Mouse (Mus musculus): ENCODE results near the gene Cnga4. TPM values are rescaled to one million over a fixed set of nuclear protein-coding genes. Genes with fewer than 3 reads are reported as not detected.
A peak's percentile ranks its signal among the peaks of the same experiment; 100 is the strongest.

Cnga4 gene
- total and polyA plus RNA-seq, 3 experiments = not detected

- Histone ChIP-seq H3K27me3 (ENCODE audit: insufficient read depth, low read length) (peaks cover 5% of the 10 kb centered on the region; the same call in 1 of the 2 replicates), H3K36me3 (replicated peaks) (no peaks in the 10 kb centered on the region), H3K9me3 (replicated peaks) (no peaks in the 10 kb centered on the region), H3K4me1 (ENCODE audit: insufficient read depth, low read depth, low read length) (no peaks in the 10 kb centered on the region), H3K4me3 (ENCODE audit: low read depth, low read length) (no peak within 1 kb of the TSS)
- DNase-seq (ENCODE audit: low spot score) (no peak), ATAC-seq (ENCODE audit: extremely low read depth, insufficient number of reproducible peaks, low FRiP score, poor library complexity, severe bottlenecking) (no peak)
- TF ChIP-seq CTCF (IDR thresholded peaks at IDR 0.05; ENCODE audit: low read depth, low read length) (no peak), GATA1 (IDR thresholded peaks at IDR 0.05; ENCODE audit: borderline replicate concordance, low read length) (no peak), POLR2AphosphoS5 (IDR thresholded peaks at IDR 0.05; ENCODE audit: insufficient replicate concordance, low read depth, low read length) (no peak), TAL1 (conservative IDR thresholded peaks at IDR 0.05; ENCODE audit: low read depth, low read length) (no peak), GATA2 (IDR thresholded peaks at IDR 0.05; ENCODE audit: borderline replicate concordance, low read depth, low read length) (no peak)
Observed at GRCm38 (mm10) chr7:105425424-105426043, 21.2 kb downstream of the Cnga4 start, which contains the start of gene Cckbr. TSS of gene Cckbr (plus strand) at chr7:105425731.

GRCm38 (mm10) chr7:105426051-105426450, 21.7 kb downstream of the Cnga4 start:
- ATAC-seq (ENCODE audit: extremely low read depth, insufficient number of reproducible peaks, low FRiP score, poor library complexity, severe bottlenecking) = no peak
- Histone ChIP-seq H3K4me3 (ENCODE audit: low read depth, low read length) (no peak overlapping the region), H3K27me3 (ENCODE audit: insufficient read depth, low read length) (peaks cover 5% of the 10 kb centered on the region; the same call in 1 of the 2 replicates), H3K36me3 (replicated peaks) (no peaks in the 10 kb centered on the region), H3K4me1 (ENCODE audit: insufficient read depth, low read depth, low read length) (no peaks in the 10 kb centered on the region), H3K9me3 (replicated peaks) (no peaks in the 10 kb centered on the region)
- TF ChIP-seq TAL1 (conservative IDR thresholded peaks at IDR 0.05; ENCODE audit: low read depth, low read length) = no peak
- TF ChIP-seq POLR2AphosphoS5 (IDR thresholded peaks at IDR 0.05; ENCODE audit: insufficient replicate concordance, low read depth, low read length) = no peak
- TF ChIP-seq CTCF (IDR thresholded peaks at IDR 0.05; ENCODE audit: low read depth, low read length) = no peak
- TF ChIP-seq GATA1 (IDR thresholded peaks at IDR 0.05; ENCODE audit: borderline replicate concordance, low read length) = no peak
- TF ChIP-seq GATA2 (IDR thresholded peaks at IDR 0.05; ENCODE audit: borderline replicate concordance, low read depth, low read length) = no peak
- DNase-seq (ENCODE audit: low spot score) = no peak

GRCm38 (mm10) chr7:105432058-105432457, 27.7 kb downstream of the Cnga4 start:
- H3K4me3 ChIP-seq (ENCODE audit: low read depth, low read length) = no peak overlapping the region
- DNase-seq (ENCODE audit: low spot score) = no peak
- TF ChIP-seq CTCF (IDR thresholded peaks at IDR 0.05; ENCODE audit: low read depth, low read length) (no peak), GATA2 (IDR thresholded peaks at IDR 0.05; ENCODE audit: borderline replicate concordance, low read depth, low read length) (no peak), TAL1 (conservative IDR thresholded peaks at IDR 0.05; ENCODE audit: low read depth, low read length) (no peak), POLR2AphosphoS5 (IDR thresholded peaks at IDR 0.05; ENCODE audit: insufficient replicate concordance, low read depth, low read length) (no peak), GATA1 (IDR thresholded peaks at IDR 0.05; ENCODE audit: borderline replicate concordance, low read length) (no peak)
- no peaks in the 10 kb centered on the region for H3K9me3 ChIP-seq (replicated peaks)
- peaks cover 2% of the 10 kb centered on the region; the same call in 1 of the 2 replicates for H3K27me3 ChIP-seq (ENCODE audit: insufficient read depth, low read length)
- H3K4me1 ChIP-seq (ENCODE audit: insufficient read depth, low read depth, low read length) = no peaks in the 10 kb centered on the region
- ATAC-seq (ENCODE audit: extremely low read depth, insufficient number of reproducible peaks, low FRiP score, poor library complexity, severe bottlenecking) = no peak
- no peaks in the 10 kb centered on the region for H3K36me3 ChIP-seq (replicated peaks)

GRCm38 (mm10) chr7:105433859-105434258, 29.5 kb downstream of the Cnga4 start:
- Histone ChIP-seq H3K9me3 (replicated peaks) (no peaks in the 10 kb centered on the region), H3K4me1 (ENCODE audit: insufficient read depth, low read depth, low read length) (no peaks in the 10 kb centered on the region), H3K4me3 (ENCODE audit: low read depth, low read length) (0 out of 2 replicates have a peak overlapping the region, but pooled peaks have one; percentile 20), H3K27me3 (ENCODE audit: insufficient read depth, low read length) (peaks cover 2% of the 10 kb centered on the region; the same call in 1 of the 2 replicates), H3K36me3 (replicated peaks) (no peaks in the 10 kb centered on the region)
- ATAC-seq (ENCODE audit: extremely low read depth, insufficient number of reproducible peaks, low FRiP score, poor library complexity, severe bottlenecking) (no peak), DNase-seq (ENCODE audit: low spot score) (no peak)
- TF ChIP-seq POLR2AphosphoS5 (IDR thresholded peaks at IDR 0.05; ENCODE audit: insufficient replicate concordance, low read depth, low read length) = no peak
- TF ChIP-seq GATA2 (IDR thresholded peaks at IDR 0.05; ENCODE audit: borderline replicate concordance, low read depth, low read length) = no peak
- no peak for TF ChIP-seq TAL1 (conservative IDR thresholded peaks at IDR 0.05; ENCODE audit: low read depth, low read length)
- TF ChIP-seq CTCF (IDR thresholded peaks at IDR 0.05; ENCODE audit: low read depth, low read length) = no peak
- no peak for TF ChIP-seq GATA1 (IDR thresholded peaks at IDR 0.05; ENCODE audit: borderline replicate concordance, low read length)

GRCm38 (mm10) chr7:105434798-105435197, 30.4 kb downstream of the Cnga4 start:
- no peak for TF ChIP-seq TAL1 (conservative IDR thresholded peaks at IDR 0.05; ENCODE audit: low read depth, low read length)
- TF ChIP-seq GATA2 (IDR thresholded peaks at IDR 0.05; ENCODE audit: borderline replicate concordance, low read depth, low read length) = no peak
- no peak for TF ChIP-seq GATA1 (IDR thresholded peaks at IDR 0.05; ENCODE audit: borderline replicate concordance, low read length)
- no peak for TF ChIP-seq POLR2AphosphoS5 (IDR thresholded peaks at IDR 0.05; ENCODE audit: insufficient replicate concordance, low read depth, low read length)
- no peak for TF ChIP-seq CTCF (IDR thresholded peaks at IDR 0.05; ENCODE audit: low read depth, low read length)
- no peaks in the 10 kb centered on the region for H3K36me3 ChIP-seq (replicated peaks)
- H3K27me3 ChIP-seq (ENCODE audit: insufficient read depth, low read length) = peaks cover 2% of the 10 kb centered on the region; the same call in 1 of the 2 replicates
- ATAC-seq (ENCODE audit: extremely low read depth, insufficient number of reproducible peaks, low FRiP score, poor library complexity, severe bottlenecking) (no peak), DNase-seq (ENCODE audit: low spot score) (no peak)
- no peaks in the 10 kb centered on the region for H3K9me3 ChIP-seq (replicated peaks)
- H3K4me1 ChIP-seq (ENCODE audit: insufficient read depth, low read depth, low read length) = no peaks in the 10 kb centered on the region
- no peak overlapping the region for H3K4me3 ChIP-seq (ENCODE audit: low read depth, low read length)

- Histone ChIP-seq H3K36me3 (replicated peaks) (no peaks in the 10 kb centered on the region), H3K4me1 (ENCODE audit: insufficient read depth, low read depth, low read length) (no peaks in the 10 kb centered on the region), H3K9me3 (replicated peaks) (no peaks in the 10 kb centered on the region), H3K27me3 (ENCODE audit: insufficient read depth, low read length) (peaks cover 2% of the 10 kb centered on the region; the same call in 1 of the 2 replicates), H3K4me3 (ENCODE audit: low read depth, low read length) (no peak overlapping the region)
- TF ChIP-seq TAL1 (conservative IDR thresholded peaks at IDR 0.05; ENCODE audit: low read depth, low read length) (no peak), CTCF (IDR thresholded peaks at IDR 0.05; ENCODE audit: low read depth, low read length) (no peak), POLR2AphosphoS5 (IDR thresholded peaks at IDR 0.05; ENCODE audit: insufficient replicate concordance, low read depth, low read length) (no peak), GATA2 (IDR thresholded peaks at IDR 0.05; ENCODE audit: borderline replicate concordance, low read depth, low read length) (no peak), GATA1 (IDR thresholded peaks at IDR 0.05; ENCODE audit: borderline replicate concordance, low read length) (no peak)
- DNase-seq (ENCODE audit: low spot score) (no peak), ATAC-seq (ENCODE audit: extremely low read depth, insufficient number of reproducible peaks, low FRiP score, poor library complexity, severe bottlenecking) (no peak)
Observed at GRCm38 (mm10) chr7:105437979-105438772, 33.8 kb downstream of the Cnga4 start.

Data from G1E (cell line).